Mouse (Mus musculus): ENCODE data around the gene Ncapg2.

Ncapg2 gene

GRCm38 (mm10) chr12:116425392-116425791, 20.2 kb downstream of the Ncapg2 start:
- ChIA-PET CTCF (no interaction called here), POLR2A (interaction anchor here in 1 of 4 experiments (0.6 to 22.8 kb wide), 8 partner anchors 9 to 145 kb away, joined by 3 to 402 read pairs (median 5); partner anchors contain the start of gene Ncapg2)

GRCm38 (mm10) chr12:116433742-116434141, 28.5 kb downstream of the Ncapg2 start:
- CTCF ChIA-PET = no interaction called here
- POLR2A ChIA-PET = interaction anchor here in 2 of 4 experiments (1.4 to 22.8 kb wide), 6 partner anchors 9 to 38 kb away, joined by 3 to 402 read pairs (median 4); partner anchors contain the start of gene Ncapg2 (in 2 of the 2)

GRCm38 (mm10) chr12:116435232-116435631, 30.0 kb downstream of the Ncapg2 start:
- ChIA-PET CTCF (no interaction called here), POLR2A (interaction anchor here in 2 of 4 experiments (0.7 to 22.8 kb wide), 4 partner anchors 15 to 105 kb away, joined by 3 to 402 read pairs (median 3); partner anchors contain the start of gene Ncapg2 (in 1 of the 2))

- CTCF ChIA-PET = no interaction called here
Measured at GRCm38 (mm10) chr12:116436125-116436524, 30.9 kb downstream of the Ncapg2 start.

GRCm38 (mm10) chr12:116438591-116438990, 33.4 kb downstream of the Ncapg2 start:
- ChIA-PET CTCF (interaction anchor here in 1 of 4 experiments (0.7 kb wide), 1 partner anchor 20 kb away, joined by 4 read pairs; no protein-coding TSS in a partner anchor), POLR2A (interaction anchor here in 2 of 4 experiments (0.7 to 22.8 kb wide), 6 partner anchors 9 to 33 kb away, joined by 3 to 402 read pairs (median 6); partner anchors contain the start of gene Ncapg2 (in 2 of the 2))

More at GRCm38 (mm10) chr12:116436125-116436524, 30.9 kb downstream of the Ncapg2 start:
- POLR2A ChIA-PET = interaction anchor here in 1 of 4 experiments (1.4 to 22.8 kb wide), 3 partner anchors 9 to 28 kb away, joined by 3 to 402 read pairs (median 19); partner anchors contain the start of gene Ncapg2

- ChIA-PET CTCF (no interaction called here), POLR2A (interaction anchor here in 1 of 4 experiments (1.5 to 3.7 kb wide), 3 partner anchors 9 to 34 kb away, joined by 3 to 11 read pairs (median 7); no protein-coding TSS in a partner anchor)
Measured at GRCm38 (mm10) chr12:116442184-116442583, 37.0 kb downstream of the Ncapg2 start.

GRCm38 (mm10) chr12:116449536-116449935, 44.3 kb downstream of the Ncapg2 start:
- POLR2A ChIA-PET = interaction anchor here in 2 of 4 experiments (0.6 to 2.1 kb wide), 5 partner anchors 11 to 39 kb away, joined by 3 to 7 read pairs (median 3); no protein-coding TSS in a partner anchor
- CTCF ChIA-PET = no interaction called here

GRCm38 (mm10) chr12:116460379-116461065, 55.3 kb downstream of the Ncapg2 start:
- CTCF ChIA-PET = no interaction called here
- POLR2A ChIA-PET = interaction anchor here in 1 of 4 experiments (0.8 to 2.0 kb wide), 2 partner anchors 8 to 34 kb away, joined by 3 to 4 read pairs; no protein-coding TSS in a partner anchor

- ChIA-PET CTCF (no interaction called here), POLR2A (no interaction called here)
Measured at GRCm38 (mm10) chr12:116467030-116467429, 61.8 kb downstream of the Ncapg2 start.

- CTCF ChIA-PET = no interaction called here
- POLR2A ChIA-PET = no interaction called here
Measured at GRCm38 (mm10) chr12:116468348-116468747, 63.1 kb downstream of the Ncapg2 start.

- CTCF ChIA-PET = no interaction called here
- POLR2A ChIA-PET = no interaction called here
Measured at GRCm38 (mm10) chr12:116469096-116469495, 63.9 kb downstream of the Ncapg2 start.

- ChIA-PET CTCF (interaction anchor here in 1 of 4 experiments (0.6 kb wide), 1 partner anchor 45 kb away, joined by 3 read pairs; no protein-coding TSS in a partner anchor), POLR2A (interaction anchor here in 1 of 4 experiments (1.2 kb wide), 1 partner anchor 13 kb away, joined by 3 read pairs; the partner anchor contains the start of gene Ptprn2)
Measured at GRCm38 (mm10) chr12:116473264-116473663, 68.1 kb downstream of the Ncapg2 start.

GRCm38 (mm10) chr12:116473761-116474160, 68.6 kb downstream of the Ncapg2 start:
- ChIA-PET CTCF (interaction anchor here in 1 of 4 experiments (0.6 kb wide), 2 partner anchors 46 to 175 kb away, joined by 3 read pairs; no protein-coding TSS in a partner anchor), POLR2A (interaction anchor here in 1 of 4 experiments (1.2 kb wide), 1 partner anchor 12 kb away, joined by 3 read pairs; the partner anchor contains the start of gene Ptprn2)

GRCm38 (mm10) chr12:116474676-116475075, 69.5 kb downstream of the Ncapg2 start:
- CTCF ChIA-PET = interaction anchor here in 1 of 4 experiments (0.6 kb wide), 1 partner anchor 174 kb away, joined by 3 read pairs; no protein-coding TSS in a partner anchor

GRCm38 (mm10) chr12:116478771-116479170, 73.6 kb downstream of the Ncapg2 start:
- POLR2A ChIA-PET = interaction anchor here in 1 of 4 experiments (1.4 kb wide), 1 partner anchor 14 kb away, joined by 4 read pairs; no protein-coding TSS in a partner anchor

More at GRCm38 (mm10) chr12:116474676-116475075, 69.5 kb downstream of the Ncapg2 start:
- POLR2A ChIA-PET = interaction anchor here in 1 of 4 experiments (1.3 kb wide), 1 partner anchor 177 kb away, joined by 3 read pairs; no protein-coding TSS in a partner anchor

GRCm38 (mm10) chr12:116481921-116482320, 76.7 kb downstream of the Ncapg2 start:
- ChIA-PET POLR2A (interaction anchor here in 1 of 4 experiments (0.7 kb wide), 1 partner anchor 66 kb away, joined by 3 read pairs; no protein-coding TSS in a partner anchor), CTCF (no interaction called here)

More at GRCm38 (mm10) chr12:116478771-116479170, 73.6 kb downstream of the Ncapg2 start:
- CTCF ChIA-PET = no interaction called here

GRCm38 (mm10) chr12:116483581-116483980, 78.4 kb downstream of the Ncapg2 start:
- POLR2A ChIA-PET = no interaction called here
- CTCF ChIA-PET = no interaction called here

- ChIA-PET POLR2A (interaction anchor here in 3 of 4 experiments (0.9 to 1.5 kb wide), 3 partner anchors 15 to 80 kb away, joined by 3 to 7 read pairs (median 4); partner anchors contain the start of gene Ncapg2 (in 2 of the 3)), CTCF (interaction anchor here in 1 of 4 experiments (0.7 kb wide), 1 partner anchor 339 kb away, joined by 3 read pairs; no protein-coding TSS in a partner anchor)
Measured at GRCm38 (mm10) chr12:116484991-116485390, 79.8 kb downstream of the Ncapg2 start.

Measured in embryonic stem cell, embryonic (primary cell).